Mouse (Mus musculus) neural tube, embryonic 11.5 days (tissue): Measurements from ENCODE around the gene Spaca4. TPM values are rescaled to one million over a fixed set of nuclear protein-coding genes. Genes with fewer than 3 reads are reported as not detected.
A peak's percentile ranks its signal among the peaks of the same experiment; 100 is the strongest.

Source experiments
- ATAC-seq: fragments of 200-750 bp; cut with Nextera tagmentation; 2 replicates; pipeline ENCODE4 v1.8.0; 2017; ENCODE audit warnings: moderate number of reproducible peaks, mild to moderate bottlenecking, moderate TSS enrichment, moderate library complexity; ENCODE audit not compliant: insufficient read depth, low FRiP score, low TSS enrichment
- DNase-seq: peaks from one replicate; pipeline ENCODE4 v3.0.0-alpha.2; 2015; ENCODE audit warnings: low spot score
- H3K27ac ChIP-seq: fragments of 300-500 bp; sonication (generic); 2 replicates; pipeline ENCODE4 v1.5.1; 2014; ENCODE audit warnings: low read depth, mild to moderate bottlenecking, low read length
- H3K27me3 ChIP-seq: fragments of 300-500 bp; sonication (generic); 2 replicates; pipeline ENCODE4 v1.6.1; 2014; ENCODE audit warnings: mild to moderate bottlenecking, low read length, mixed read lengths; ENCODE audit not compliant: control insufficient read depth, insufficient read depth
- H3K36me3 ChIP-seq: fragments of 300-500 bp; sonication (generic); 2 replicates; pipeline ENCODE4 v1.6.1; 2014; ENCODE audit warnings: mild to moderate bottlenecking, low read length, moderate library complexity, mixed read lengths; ENCODE audit not compliant: control insufficient read depth, insufficient read depth
- H3K4me1 ChIP-seq: fragments of 300-500 bp; sonication (generic); 2 replicates; pipeline ENCODE4 v1.6.1; 2014; ENCODE audit warnings: low read length, mixed read lengths; ENCODE audit not compliant: control insufficient read depth, insufficient read depth
- H3K4me2 ChIP-seq: fragments of 300-500 bp; sonication (generic); 2 replicates; pipeline ENCODE4 v1.6.1; 2014; ENCODE audit warnings: low read depth, mild to moderate bottlenecking, moderate library complexity
- H3K4me3 ChIP-seq: fragments of 300-500 bp; sonication (generic); 2 replicates; pipeline ENCODE4 v1.5.1; 2014; ENCODE audit warnings: low read depth, low read length
- H3K9ac ChIP-seq: fragments of 300-500 bp; sonication (generic); 2 replicates; pipeline ENCODE4 v1.6.1; 2014; ENCODE audit warnings: mild to moderate bottlenecking, low read length
- H3K9me3 ChIP-seq: fragments of 300-500 bp; sonication (generic); 2 replicates; pipeline ENCODE4 v1.6.1; 2016; ENCODE audit warnings: low read length; ENCODE audit not compliant: control insufficient read depth
- WGBS: fragments of 180-500 bp; shearing (Covaris S2); extraction: QIAGEN DNeasy Blood & Tissue Kit; methylation state at CpG from one replicate; pipeline ENCODE4 v1.1.7; 2014; 5-methylcytosine and 5-hydroxymethylcytosine counted together
- polyA plus RNA-seq: library from polyadenylated mRNA; unstranded; fragments of >200 nt; fragmentation: Nextera tagmentation; extraction: Ambion mirVana; gene quantifications from 2 replicates; pipeline ENCODE4 v1.2.1, GENCODE M21; 2014

Gene Spaca4
- polyA plus RNA-seq, 1 experiment from 2014 or later, result not detected

- peaks cover 34% of the 10 kb centered on the region for H3K36me3 ChIP-seq
- H3K4me2 ChIP-seq, result no peak overlapping the region
- no peak overlapping the region for H3K4me3 ChIP-seq
- no peak overlapping the region for H3K27ac ChIP-seq
- no peaks in the 10 kb centered on the region for H3K9me3 ChIP-seq
- WGBS, result 94% methylated on average over 4 of the region's 4 CpGs
- DNase-seq (no peak), ATAC-seq (no peak)
- no peak overlapping the region for H3K9ac ChIP-seq
- H3K4me1 ChIP-seq, result peaks cover 8% of the 10 kb centered on the region
- H3K27me3 ChIP-seq, result no peaks in the 10 kb centered on the region
Observed at GRCm38 (mm10) chr7:45723301-45723700, 2.3 kb downstream of the Spaca4 start.

- Histone ChIP-seq H3K27me3 (no peaks in the 10 kb centered on the region), H3K36me3 (peaks cover 34% of the 10 kb centered on the region), H3K9me3 (no peaks in the 10 kb centered on the region), H3K27ac (no peak overlapping the region), H3K4me2 (no peak overlapping the region), H3K4me3 (0 out of 2 replicates have a peak overlapping the region, but pooled peaks have one; percentile 2), H3K9ac (no peak overlapping the region), H3K4me1 (peaks cover 8% of the 10 kb centered on the region)
- 79% methylated on average over 13 of the region's 13 CpGs for WGBS
- no peak for DNase-seq
- no peak for ATAC-seq
Observed at GRCm38 (mm10) chr7:45722348-45722713, 3.3 kb downstream of the Spaca4 start.

- peaks cover 34% of the 10 kb centered on the region for H3K36me3 ChIP-seq
- H3K9ac ChIP-seq, result no peak overlapping the region
- H3K4me3 ChIP-seq, result 0 out of 2 replicates have a peak overlapping the region, but pooled peaks have one; percentile 2
- 73% methylated on average over 13 of the region's 13 CpGs for WGBS
- no peaks in the 10 kb centered on the region for H3K9me3 ChIP-seq
- H3K4me2 ChIP-seq, result no peak overlapping the region
- H3K27ac ChIP-seq, result no peak overlapping the region
- DNase-seq (no peak), ATAC-seq (no peak)
- H3K4me1 ChIP-seq, result peaks cover 11% of the 10 kb centered on the region
- no peaks in the 10 kb centered on the region for H3K27me3 ChIP-seq
Observed at GRCm38 (mm10) chr7:45721642-45722347, 3.8 kb downstream of the Spaca4 start.

- H3K9me3 ChIP-seq, result no peaks in the 10 kb centered on the region
- WGBS, result 79% methylated on average over 7 of the region's 7 CpGs
- no peak for DNase-seq
- H3K36me3 ChIP-seq, result peaks cover 31% of the 10 kb centered on the region
- ATAC-seq, result no peak
- no peak overlapping the region for H3K4me3 ChIP-seq
- H3K4me2 ChIP-seq, result no peak overlapping the region
- H3K4me1 ChIP-seq, result peaks cover 17% of the 10 kb centered on the region
- no peak overlapping the region for H3K9ac ChIP-seq
- no peaks in the 10 kb centered on the region for H3K27me3 ChIP-seq
- H3K27ac ChIP-seq, result no peak overlapping the region
Observed at GRCm38 (mm10) chr7:45721234-45721571, 4.4 kb downstream of the Spaca4 start.

- Histone ChIP-seq H3K4me3 (no peak within 1 kb of the TSS), H3K4me1 (peaks cover 22% of the 10 kb centered on the region), H3K27me3 (no peaks in the 10 kb centered on the region), H3K9me3 (no peaks in the 10 kb centered on the region), H3K27ac (no peak within 1 kb of the TSS), H3K9ac (no peak within 1 kb of the TSS), H3K36me3 (peaks cover 31% of the 10 kb centered on the region), H3K4me2 (no peak within 1 kb of the TSS)
- no peak for ATAC-seq
- 85% methylated on average over 14 of the region's 14 CpGs for WGBS
- DNase-seq, result no peak
Observed at GRCm38 (mm10) chr7:45720413-45721233, 5.0 kb downstream of the Spaca4 start, which contains the start of gene Fam83e. Fam83e (plus strand) TSS chr7:45721212.

GRCm38 (mm10) chr7:45719738-45720412 is 5.7 kb downstream of the Spaca4 start:
- DNase-seq, result no peak
- Histone ChIP-seq H3K36me3 (peaks cover 28% of the 10 kb centered on the region), H3K4me2 (no peak overlapping the region), H3K4me1 (peaks cover 25% of the 10 kb centered on the region), H3K9ac (no peak overlapping the region), H3K27me3 (no peaks in the 10 kb centered on the region), H3K9me3 (no peaks in the 10 kb centered on the region), H3K4me3 (no peak overlapping the region), H3K27ac (no peak overlapping the region; the same call in 1 of the 2 replicates)
- ATAC-seq, result no peak
- 92% methylated on average over 15 of the region's 16 CpGs for WGBS

GRCm38 (mm10) chr7:45719180-45719579 is 6.4 kb downstream of the Spaca4 start:
- Histone ChIP-seq H3K27ac (no peak overlapping the region), H3K4me2 (peak overlapping the region; percentile 93), H3K4me3 (peak overlapping the region; percentile 97), H3K9ac (peak overlapping the region; percentile 98), H3K36me3 (peaks cover 23% of the 10 kb centered on the region), H3K9me3 (no peaks in the 10 kb centered on the region), H3K4me1 (peaks cover 31% of the 10 kb centered on the region), H3K27me3 (no peaks in the 10 kb centered on the region)
- DNase-seq (no peak), ATAC-seq (no peak)
- WGBS, result 86% methylated on average over 10 of the region's 10 CpGs

- Histone ChIP-seq H3K9ac (peak overlapping the region; percentile 98), H3K9me3 (no peaks in the 10 kb centered on the region), H3K27ac (peak overlapping the region; percentile 88), H3K4me2 (peak overlapping the region; percentile 93), H3K4me1 (peaks cover 33% of the 10 kb centered on the region), H3K36me3 (peaks cover 20% of the 10 kb centered on the region), H3K4me3 (peak overlapping the region; percentile 97), H3K27me3 (no peaks in the 10 kb centered on the region)
- under 1% methylated on average over 20 of the region's 20 CpGs for WGBS
- ATAC-seq (no peak), DNase-seq (no peak)
Observed at GRCm38 (mm10) chr7:45718331-45718730, 7.3 kb downstream of the Spaca4 start.
